Mouse (Mus musculus) kidney, adult 8-10 months (tissue): ENCODE results near the gene Terf2.

Source experiments
- DNase-seq, 2 experiments: peaks; one replicate each; pipeline ENCODE4 v3.0.0; 2022

Terf2 gene

DNA sequence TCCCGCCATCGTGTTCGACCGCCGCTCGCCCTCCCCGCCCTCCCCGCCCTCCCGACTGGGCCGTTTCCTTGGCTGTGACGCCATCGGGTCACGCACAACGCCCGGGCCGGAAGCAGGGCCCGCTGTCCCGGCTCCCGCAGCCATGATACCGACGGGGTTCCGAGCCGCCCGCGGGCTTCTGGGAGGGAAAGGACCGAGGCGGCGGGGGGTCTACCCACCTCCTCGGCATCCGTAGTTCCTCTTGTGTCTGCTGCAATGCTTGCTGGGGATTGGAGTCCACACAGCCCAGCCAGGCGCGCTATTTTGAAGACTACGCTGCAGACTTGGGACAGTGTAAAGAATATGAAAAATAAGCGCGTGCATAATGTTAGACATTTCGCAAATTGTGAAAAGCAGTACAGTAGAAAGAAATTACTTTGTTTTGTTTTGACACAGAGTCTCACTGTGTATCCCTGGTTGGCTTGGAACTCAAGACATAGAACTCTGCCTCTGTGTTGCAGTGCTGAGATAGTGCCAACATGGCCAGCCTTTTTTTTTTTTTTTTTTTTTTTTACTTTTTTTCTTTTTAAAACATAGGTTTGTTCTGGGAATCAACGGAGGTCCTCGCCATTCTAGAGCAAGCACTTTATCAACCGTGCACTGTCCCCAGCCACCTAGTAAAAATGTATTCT is at the start of gene Terf2:
Terf2 (minus strand) TSS at position 182 of the 671 bp plus-strand sequence.
- DNase-seq, result peak; percentile 96

DNA sequence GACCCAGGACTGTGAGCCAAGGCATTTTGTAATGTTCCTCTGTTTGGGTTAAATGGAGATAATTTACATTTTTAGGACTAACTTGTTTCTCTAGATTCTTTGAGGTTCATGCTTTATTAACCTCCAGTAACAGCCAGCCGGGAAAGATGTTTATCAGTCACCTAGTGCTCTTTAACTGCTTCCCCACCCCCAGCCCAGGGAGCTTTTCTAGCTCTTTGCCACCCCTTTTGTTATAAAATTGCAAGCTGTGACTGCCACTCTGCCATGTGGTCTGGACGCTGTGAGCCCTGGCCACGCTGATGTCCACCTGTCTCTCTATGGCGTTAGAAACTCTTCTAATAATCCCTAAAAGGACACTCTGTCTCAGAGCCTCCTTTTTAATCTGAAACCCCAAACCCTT is 47.2 kb upstream of the Terf2 start:
- peak; percentile 63 to 72 for DNase-seq

DNA sequence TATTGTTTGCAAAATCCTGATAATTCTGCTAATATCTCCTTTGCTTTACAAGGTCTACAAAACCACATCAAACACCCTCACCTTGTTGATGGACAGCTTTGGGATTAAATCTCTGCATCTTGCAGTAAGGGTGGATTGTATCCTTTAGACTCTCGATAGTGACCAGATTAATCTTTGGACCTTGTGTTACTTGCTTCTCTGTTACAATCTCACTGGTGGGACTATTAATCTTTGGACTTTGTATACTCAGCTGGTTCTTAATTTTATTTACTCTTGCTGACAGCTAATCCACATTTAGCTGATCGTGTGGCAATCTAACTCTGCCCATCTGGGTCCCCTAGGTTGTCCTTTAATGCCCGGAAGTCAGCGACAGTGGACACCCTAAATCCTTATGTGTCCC is 46.2 kb upstream of the Terf2 start:
- peak in 1 of 2 experiments; percentile 80 for DNase-seq

DNA sequence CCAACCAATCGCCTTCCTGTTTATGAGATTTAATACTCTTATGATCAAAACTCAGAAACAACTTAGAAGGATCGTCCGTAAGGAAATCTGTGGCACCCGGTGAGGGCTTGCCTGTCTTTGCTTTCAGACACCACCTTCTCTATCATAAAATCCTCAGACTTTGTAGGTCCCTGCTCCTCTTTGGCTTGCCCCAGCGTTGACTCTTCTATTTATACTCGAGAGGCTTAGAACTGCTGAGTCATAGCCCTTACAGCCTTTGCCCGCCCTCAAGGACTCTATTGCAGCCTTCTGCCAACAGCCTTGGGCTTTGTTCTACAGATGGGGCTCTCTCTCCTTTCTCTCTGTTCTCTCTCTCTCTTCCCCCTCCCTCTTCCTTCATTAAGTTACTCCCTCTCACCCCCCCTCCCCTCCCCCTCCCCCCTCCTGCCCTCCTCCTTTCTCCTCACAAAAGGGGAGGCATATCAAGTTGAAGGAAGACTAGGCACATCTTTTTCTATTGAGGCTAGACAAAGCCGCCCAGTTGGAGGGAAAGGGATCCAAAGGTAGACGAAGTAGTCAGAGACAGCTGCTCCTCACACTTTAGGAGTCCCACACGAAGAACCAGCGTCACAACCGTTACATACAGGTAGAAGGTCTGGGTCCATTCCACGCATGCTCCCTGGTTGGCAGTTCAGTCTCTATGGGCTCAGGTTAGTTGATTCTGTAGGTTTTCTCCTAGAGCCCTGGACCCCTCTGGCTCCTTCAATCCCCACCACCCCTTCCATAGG is 43.5 kb upstream of the Terf2 start:
- peak; percentile 77 to 81 for DNase-seq

DNA sequence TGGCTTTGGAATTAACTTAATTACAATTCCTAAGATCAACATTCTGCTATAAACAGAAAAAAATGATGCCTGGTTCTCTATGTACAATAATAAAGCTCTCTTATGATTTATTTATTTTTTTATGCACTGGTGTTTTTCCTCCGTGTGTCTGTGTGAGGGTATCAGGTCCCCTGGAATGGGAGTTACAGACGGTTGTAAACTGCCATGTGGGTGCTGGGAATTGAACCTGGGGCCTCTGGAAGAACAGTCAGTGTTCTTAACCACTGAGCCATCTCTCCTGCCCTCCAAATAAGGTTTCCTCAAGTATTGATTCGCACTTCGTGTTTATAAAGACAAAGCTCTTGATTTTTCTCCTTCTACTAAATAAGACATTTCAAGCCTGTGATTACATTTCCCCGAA is 42.0 kb upstream of the Terf2 start:
- DNase-seq, result no peak

DNA sequence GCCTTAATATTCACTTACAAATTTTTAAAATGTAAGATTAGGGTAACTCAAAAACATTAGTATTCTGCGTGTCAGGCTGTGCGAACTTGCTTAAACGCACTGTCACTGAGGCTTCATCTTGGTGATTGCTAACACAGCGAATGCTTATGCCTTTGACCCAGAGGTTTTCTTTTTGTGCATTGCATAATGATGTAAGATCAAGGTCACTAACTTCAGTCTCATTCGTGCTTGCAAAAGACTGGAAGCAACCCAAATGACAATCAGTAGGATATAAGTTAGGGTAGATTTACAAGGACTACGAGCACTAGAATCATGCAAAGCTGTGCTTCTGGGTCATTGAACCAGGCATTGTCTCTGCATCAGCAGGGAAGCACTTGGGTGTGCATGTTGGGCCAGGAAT is 41.2 kb upstream of the Terf2 start:
- DNase-seq, result no peak

DNA sequence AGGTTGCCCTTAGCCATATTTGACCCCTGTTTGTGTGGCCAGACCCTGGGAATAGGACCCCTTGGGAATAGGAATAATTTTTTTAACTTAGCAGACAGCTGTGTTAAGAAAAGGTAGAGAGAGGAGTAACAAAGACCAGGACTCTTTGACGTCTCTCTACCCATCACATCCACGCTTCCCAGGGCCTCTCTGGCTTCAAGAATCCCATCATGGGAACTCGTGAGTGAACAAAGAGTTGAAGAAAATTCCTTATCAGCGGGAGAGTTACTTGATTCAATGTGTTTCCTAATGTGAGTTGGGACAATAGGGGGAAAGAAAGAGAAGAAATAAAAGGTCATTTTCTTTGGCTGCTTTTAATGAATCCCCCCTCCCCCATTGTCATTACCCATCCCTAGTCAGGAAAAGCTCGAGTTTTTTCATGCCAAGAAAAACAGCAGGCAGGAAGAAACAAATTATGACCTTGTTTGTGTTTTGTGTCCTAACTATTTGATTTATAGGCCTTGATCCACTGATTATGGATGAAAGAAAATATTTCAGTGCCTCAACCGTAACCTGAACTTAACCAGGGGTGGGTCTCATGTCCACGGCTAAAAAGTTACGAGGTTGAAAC is 39.8 kb upstream of the Terf2 start:
- peak in 1 of 2 experiments; percentile 63 for DNase-seq

DNA sequence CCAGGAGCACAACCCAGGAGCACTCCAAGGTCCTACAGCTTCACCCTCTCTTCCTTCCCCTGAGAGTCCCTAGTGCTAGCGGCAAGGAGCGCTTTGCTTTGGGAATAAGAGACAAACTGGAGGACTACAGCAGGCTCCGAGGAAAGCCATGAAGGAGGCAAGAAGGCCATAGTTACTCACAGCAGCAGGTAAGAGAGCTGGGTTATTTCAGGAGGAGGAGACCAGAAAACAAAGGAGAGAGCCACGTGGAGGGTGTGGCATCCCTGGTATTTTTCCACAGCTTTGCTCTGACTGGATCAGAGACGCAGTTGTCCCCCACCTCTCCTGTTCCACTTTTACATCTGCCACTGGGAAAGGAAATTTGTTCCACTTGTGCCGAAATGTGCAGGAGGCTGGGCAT is 37.5 kb upstream of the Terf2 start:
- DNase-seq, result peak in 1 of 2 experiments; percentile 54

DNA sequence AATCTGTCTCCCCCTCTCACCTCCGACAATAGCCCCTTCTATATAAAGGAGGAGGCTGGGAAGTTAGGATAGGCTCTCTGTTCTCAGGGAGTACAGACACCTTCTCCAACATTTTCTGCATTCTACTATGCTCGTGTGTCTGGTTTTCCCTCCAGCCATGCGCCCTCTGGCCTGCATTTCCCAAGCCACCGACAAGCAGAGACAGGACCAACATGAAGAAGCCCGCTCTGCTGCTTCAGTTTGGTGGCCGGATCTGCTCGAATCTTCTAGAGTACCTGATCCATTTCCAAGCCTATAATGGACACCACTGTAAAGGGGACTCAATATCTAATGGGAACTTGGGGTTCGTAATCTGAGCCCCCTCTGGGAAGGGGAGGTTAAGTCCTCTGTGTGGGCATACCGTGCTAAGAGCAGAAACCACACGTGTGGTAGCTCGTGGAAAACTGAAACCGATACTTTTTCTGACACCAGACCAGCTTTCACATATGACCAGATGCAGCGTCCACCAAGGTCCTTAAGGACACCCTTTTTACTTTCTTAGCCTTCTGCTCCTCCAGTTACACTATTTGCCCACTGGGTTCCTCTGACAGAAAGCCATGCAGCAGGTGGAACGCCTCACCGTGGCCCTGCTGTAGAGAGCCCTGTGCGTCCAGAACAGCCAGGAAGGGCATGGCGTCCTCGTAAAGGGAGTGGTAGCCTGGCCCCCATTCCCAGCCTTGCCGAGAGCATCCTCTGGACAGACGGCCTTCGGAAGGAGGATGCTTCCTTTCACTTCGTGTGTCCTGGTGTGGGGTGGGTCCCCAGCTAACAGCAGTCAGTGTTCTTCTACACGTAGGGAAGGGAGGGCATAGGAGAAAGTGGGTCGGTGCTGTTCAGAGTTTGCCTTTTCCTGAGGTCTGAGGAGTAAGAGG is 36.5 kb upstream of the Terf2 start:
- no peak for DNase-seq

DNA sequence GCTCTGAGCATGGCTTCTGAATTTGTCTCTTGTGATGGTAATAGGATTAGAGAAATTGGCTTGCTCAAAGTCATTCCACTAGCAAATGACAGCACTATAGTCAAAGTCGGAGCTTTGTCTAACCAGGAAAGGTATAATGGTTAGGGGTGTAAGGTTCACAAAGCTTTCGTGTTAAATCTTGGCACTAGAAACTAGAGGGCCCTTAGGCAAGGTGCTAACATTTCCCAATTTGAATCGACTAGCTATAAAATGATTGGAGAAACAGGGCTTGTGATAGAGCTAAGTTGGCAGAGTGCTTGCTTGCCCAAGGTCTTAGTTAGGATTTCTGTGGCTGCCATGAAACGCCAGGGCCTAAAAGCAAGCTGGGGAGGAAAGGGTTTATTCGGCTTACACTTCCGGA is 33.7 kb upstream of the Terf2 start:
- DNase-seq, result no peak

DNA sequence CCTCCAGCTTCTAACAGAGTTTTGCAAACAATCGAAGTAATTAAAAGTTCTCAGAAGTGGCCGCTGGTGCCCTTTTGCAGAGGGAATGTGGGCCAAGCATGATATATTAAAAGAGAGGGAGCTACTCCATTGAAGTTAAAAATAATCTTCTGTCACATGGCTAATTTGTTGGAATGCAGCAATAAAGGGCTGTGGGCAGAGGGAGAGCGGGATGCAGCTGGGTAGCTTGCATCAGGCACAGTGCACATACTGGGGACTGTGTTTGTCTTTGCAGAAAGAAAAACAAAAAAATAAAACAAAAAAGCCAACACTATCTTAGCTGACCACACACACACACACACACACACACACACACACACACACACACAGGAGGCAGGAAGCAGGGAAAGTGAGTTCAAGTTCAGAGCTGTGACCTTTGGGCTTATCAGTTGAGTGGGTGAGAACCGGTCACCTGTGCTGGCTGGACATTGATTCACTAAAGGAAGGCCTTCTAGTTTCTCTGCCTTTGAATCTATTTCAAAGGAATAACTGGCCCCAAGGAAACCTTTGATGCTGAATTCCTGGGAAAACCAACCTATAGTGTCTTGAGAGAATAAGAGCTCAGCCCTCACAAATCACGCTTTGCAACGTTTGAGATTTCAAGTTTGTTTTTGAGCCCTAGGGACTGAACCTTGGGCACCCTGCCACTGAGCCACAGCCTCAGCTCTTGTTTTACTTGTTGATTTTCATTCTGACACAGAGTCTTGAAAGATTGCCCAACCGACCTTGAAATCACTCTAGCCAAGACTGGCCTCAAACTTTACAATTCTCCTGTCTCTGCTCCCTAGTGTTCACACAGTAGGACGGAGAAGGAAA is 33.1 kb upstream of the Terf2 start:
- DNase-seq, result peak; percentile 81 to 89

DNA sequence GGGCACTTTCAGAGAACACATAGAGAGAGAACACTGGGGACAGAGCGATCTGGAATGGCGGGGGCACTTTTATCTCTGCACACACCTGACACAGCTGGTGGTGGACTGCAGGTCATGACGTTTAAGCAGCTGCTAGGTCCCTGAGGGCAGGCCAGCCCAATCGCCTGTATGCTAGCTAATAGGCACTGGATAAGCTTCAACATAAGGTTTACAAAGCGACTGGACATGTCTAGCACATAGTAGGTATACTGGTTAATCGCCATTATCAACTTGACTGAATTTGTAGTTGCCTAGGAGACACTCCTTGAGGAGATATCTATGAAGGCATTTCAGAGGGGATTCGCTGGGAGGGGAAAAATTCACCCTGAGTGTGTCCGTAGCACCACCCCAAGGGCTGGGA is 28.0 kb upstream of the Terf2 start:
- no peak for DNase-seq

DNA sequence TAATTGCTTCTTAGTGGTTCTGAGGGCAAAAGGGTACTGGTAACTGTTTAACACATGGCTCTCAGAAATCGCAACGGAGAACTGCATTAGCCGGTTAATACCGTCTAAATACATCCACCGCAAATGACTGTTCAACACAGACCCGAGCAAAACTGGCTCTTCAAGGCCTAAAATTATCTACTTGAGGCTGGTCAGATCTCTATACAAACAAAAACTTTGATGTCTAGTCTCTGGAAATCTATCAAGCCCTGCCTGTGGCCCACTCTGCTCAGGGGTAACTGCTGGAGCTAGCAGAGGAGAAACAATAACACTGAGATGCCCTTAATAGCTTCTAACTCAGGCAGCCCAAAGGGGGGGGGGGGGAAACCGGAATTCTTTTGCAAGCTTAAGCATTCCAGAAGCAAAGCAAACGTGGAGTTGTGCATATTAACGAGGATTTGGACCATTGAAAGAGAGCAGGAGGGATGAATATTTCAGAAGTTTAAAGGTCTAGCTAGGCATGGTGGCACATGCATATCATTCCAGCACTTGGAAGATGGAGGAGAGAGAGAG is 26.8 kb upstream of the Terf2 start:
- DNase-seq, result peak; percentile 55 to 65

DNA sequence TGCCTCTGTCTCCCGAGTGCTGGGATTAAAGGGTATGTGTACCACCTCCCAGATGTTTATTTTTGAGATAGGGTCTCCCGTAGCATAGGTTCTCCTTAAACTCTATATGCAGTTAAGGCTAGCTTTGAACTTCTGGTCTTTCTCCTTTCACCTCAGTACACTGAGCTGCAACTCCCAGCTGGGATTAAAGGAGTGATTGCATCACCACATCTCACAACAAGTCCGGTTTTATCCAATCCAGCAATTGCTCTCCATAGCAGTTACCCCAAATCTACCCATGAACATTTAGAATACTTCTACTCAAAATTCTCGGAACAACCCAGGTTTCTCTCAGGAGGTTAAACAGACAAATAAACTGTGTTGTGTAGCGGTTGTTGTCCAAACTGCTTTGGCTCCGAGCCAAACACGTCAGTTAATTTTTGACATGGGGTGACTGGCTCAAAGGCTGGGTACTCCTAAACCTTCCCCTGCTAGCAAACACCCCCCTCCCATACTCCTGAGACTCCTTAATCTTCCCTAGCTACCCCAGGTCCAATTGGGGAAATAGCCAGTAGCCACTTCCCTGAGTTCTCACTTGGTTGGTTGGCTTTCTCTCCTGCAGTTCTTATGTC is 25.4 kb upstream of the Terf2 start:
- DNase-seq, result peak; percentile 71 to 82

DNA sequence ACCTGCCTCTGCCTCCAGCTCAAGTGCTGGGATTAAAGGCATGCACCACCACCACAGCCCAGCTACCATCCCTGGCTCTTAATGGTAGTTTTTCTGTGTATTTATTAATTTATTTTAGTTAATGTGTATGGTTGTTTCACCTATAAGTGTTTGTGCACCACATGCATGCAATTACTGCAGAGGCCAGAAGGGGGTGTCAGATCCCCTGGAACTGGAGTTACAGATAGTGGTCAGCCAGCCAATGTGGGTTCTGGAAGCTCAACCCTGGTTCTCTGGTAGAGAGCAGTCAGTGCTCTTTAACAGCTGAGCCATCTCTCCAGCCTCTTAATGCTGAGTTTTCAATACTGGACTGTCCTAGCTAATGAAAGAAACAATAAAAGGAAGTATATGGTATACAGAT is 24.5 kb upstream of the Terf2 start:
- no peak for DNase-seq

DNA sequence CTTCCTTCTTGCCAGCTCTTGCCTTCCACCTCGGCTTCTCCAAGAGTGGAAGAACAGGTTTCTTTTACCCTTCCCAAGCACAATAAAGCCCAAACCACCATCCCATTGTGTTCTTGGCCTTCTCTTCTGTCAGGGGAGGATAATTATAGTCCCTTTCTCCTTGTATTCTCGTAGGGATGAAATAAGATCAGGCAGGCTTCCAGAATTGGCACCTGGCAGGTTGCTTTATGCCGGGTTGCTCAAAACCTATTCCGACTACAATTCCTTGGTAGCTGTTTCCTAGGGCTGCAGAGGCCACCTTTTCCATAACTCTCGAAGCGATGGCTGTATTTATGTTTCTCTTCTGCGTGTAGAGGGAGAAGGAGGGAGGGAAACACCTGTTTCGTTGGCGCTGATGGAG is 23.1 kb upstream of the Terf2 start:
- no peak for DNase-seq

DNA sequence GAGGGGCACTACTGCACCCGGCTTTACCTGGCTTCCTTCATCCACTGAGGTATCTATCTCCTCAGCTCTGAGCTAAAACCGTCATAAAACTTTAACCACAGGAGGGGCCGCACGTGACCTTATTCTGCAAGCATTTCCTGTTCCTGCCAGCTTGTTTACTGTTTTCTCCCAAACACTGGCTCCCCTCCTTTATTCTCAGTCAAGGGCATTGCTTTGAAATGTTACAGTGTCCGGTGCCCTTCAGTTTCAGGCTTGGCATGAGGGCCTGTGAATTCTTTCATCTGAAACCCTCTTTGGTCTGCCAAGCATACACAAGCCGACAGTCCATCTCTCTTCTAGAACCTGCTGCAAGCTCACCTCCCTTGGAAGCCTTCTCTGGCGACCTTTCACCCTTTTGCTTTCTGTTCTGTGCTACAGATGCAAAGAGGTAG is 22.5 kb upstream of the Terf2 start:
- DNase-seq, result peak; percentile 89 to 90

DNA sequence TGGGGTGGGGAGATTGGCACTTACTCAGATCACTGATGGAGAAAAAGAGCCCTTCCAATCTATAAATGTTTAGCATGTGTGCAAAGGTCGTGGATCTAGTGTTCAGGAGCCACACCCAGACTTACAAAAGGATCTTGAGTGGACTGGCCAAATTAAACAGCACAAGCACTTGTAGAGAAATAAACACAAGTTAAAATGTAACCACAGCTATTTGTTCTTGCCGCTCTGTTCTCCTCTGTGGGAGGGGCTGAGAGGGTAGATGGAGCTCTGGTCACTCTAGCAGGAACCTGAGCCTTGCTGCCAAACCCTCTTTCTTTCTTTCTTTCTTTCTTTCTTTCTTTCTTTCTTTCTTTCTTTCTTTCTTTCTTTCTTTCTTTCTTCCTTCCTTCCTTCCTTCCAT is 20.7 kb upstream of the Terf2 start:
- DNase-seq, result peak; percentile 67 to 92

DNA sequence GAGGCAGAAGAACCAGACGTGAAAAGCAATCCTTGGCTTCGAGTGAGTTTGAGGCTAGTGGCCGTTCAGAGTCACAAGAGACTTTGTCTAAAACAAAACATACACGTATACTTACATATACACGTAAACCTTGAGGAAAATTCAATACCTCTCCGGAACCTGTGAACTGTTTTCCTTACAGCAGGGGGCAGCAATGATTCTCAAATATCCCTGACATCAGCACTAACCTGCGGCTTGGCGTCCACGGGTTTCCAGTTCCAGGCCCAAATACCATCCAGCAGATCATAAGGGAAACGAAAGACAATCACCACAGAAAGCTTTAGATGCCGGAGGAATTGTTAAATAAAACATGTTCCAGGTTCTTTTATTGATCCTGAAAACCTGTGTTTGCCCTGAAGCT is 19.7 kb upstream of the Terf2 start:
- DNase-seq, result peak; percentile 84 to 90

DNA sequence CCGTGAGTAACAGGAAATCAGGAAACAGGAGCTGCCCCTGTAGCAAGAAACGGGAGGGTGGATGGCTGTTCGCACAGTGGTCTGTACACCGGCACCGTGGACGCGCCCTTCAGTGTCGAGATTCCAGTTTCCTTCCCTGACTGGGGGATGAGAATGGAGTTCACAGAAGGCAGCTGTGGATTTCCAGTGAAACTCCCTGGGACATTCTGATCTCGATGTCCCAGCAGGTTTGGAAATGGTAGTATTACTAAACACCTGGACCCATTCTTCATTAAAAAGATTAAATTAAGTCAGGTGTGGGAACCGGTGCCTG is 18.6 kb upstream of the Terf2 start:
- no peak for DNase-seq
